Mouse (Mus musculus) erythroblast, embryonic 14.5 days (primary cell): ENCODE results near the gene Pigm.

Experiments
- GATA1 ChIP-seq: IDR thresholded peaks from 2 replicates; pipeline ENCODE4 v1.6.1; 2012; ENCODE audit warnings: low read length, inconsistent platforms, mixed read lengths
- TAL1 ChIP-seq: IDR thresholded peaks from 3 replicates; pipeline ENCODE4 v1.6.1; 2012; ENCODE audit warnings: low read length, inconsistent platforms, mixed read lengths

GRCm38 (mm10) chr1:172410806-172411205, 34.5 kb downstream of the Pigm start:
- TF ChIP-seq GATA1 (no peak), TAL1 (no peak)
